Mouse (Mus musculus): ENCODE results near the gene Nfkb1.

The Nfkb1 gene

GRCm38 (mm10) chr3:135670869-135671268 lies 20.5 kb downstream of the Nfkb1 start:
- no peak for DNase-seq (ENCODE audit: low spot score)

GRCm38 (mm10) chr3:135667084-135667483 lies 24.3 kb downstream of the Nfkb1 start:
- no peak for DNase-seq (ENCODE audit: low spot score)

- no peak for DNase-seq (ENCODE audit: low spot score)
Measured at GRCm38 (mm10) chr3:135665777-135666259, 25.5 kb downstream of the Nfkb1 start.

GRCm38 (mm10) chr3:135662139-135662864 lies 29.0 kb downstream of the Nfkb1 start:
- no peak for DNase-seq (ENCODE audit: low spot score)

GRCm38 (mm10) chr3:135661707-135662106 lies 29.6 kb downstream of the Nfkb1 start:
- no peak for DNase-seq (ENCODE audit: low spot score)

GRCm38 (mm10) chr3:135658540-135659097 lies 32.7 kb downstream of the Nfkb1 start:
- no peak for DNase-seq (ENCODE audit: low spot score)

GRCm38 (mm10) chr3:135656156-135656555 lies 35.2 kb downstream of the Nfkb1 start:
- no peak for DNase-seq (ENCODE audit: low spot score)

- no peak for DNase-seq (ENCODE audit: low spot score)
Measured at GRCm38 (mm10) chr3:135650773-135651555, 40.4 kb downstream of the Nfkb1 start.

- no peak for DNase-seq (ENCODE audit: low spot score)
Measured at GRCm38 (mm10) chr3:135649809-135650208, 41.5 kb downstream of the Nfkb1 start.

GRCm38 (mm10) chr3:135648501-135648900 lies 42.8 kb downstream of the Nfkb1 start:
- no peak for DNase-seq (ENCODE audit: low spot score)

- no peak for DNase-seq (ENCODE audit: low spot score)
Measured at GRCm38 (mm10) chr3:135646622-135647021, 44.7 kb downstream of the Nfkb1 start.

- DNase-seq (ENCODE audit: low spot score), result no peak
Measured at GRCm38 (mm10) chr3:135644971-135645370, 46.4 kb downstream of the Nfkb1 start.

- no peak for DNase-seq (ENCODE audit: low spot score)
Measured at GRCm38 (mm10) chr3:135641623-135641915, 49.8 kb downstream of the Nfkb1 start.

- peak; percentile 79 for DNase-seq (ENCODE audit: low spot score)
Measured at GRCm38 (mm10) chr3:135640856-135641622, 50.3 kb downstream of the Nfkb1 start.

GRCm38 (mm10) chr3:135640203-135640602 lies 51.1 kb downstream of the Nfkb1 start:
- no peak for DNase-seq (ENCODE audit: low spot score)

GRCm38 (mm10) chr3:135637592-135637991 lies 53.8 kb downstream of the Nfkb1 start:
- DNase-seq (ENCODE audit: low spot score), result no peak

- no peak for DNase-seq (ENCODE audit: low spot score)
Measured at GRCm38 (mm10) chr3:135636454-135636853, 54.9 kb downstream of the Nfkb1 start.

GRCm38 (mm10) chr3:135635646-135636434 lies 55.5 kb downstream of the Nfkb1 start:
- no peak for DNase-seq (ENCODE audit: low spot score)

- no peak for DNase-seq (ENCODE audit: low spot score)
Measured at GRCm38 (mm10) chr3:135635030-135635429, 56.3 kb downstream of the Nfkb1 start.

GRCm38 (mm10) chr3:135634275-135634674 lies 57.1 kb downstream of the Nfkb1 start:
- no peak for DNase-seq (ENCODE audit: low spot score)

GRCm38 (mm10) chr3:135631856-135632255 lies 59.5 kb downstream of the Nfkb1 start:
- no peak for DNase-seq (ENCODE audit: low spot score)

- no peak for DNase-seq (ENCODE audit: low spot score)
Measured at GRCm38 (mm10) chr3:135631096-135631457, 60.3 kb downstream of the Nfkb1 start.
